Mouse (Mus musculus) spleen, adult 10 weeks (tissue): ENCODE measurements around the gene Gm19345. TPM values are rescaled to one million over a fixed set of nuclear protein-coding genes. Genes with fewer than 3 reads are reported as not detected.

Experiments used
- polyA plus RNA-seq: library from polyadenylated mRNA; stranded (reverse); fragments of 350-450 nt; fragmentation: Illumina TruSeq; extraction: RNeasy Lipid Tissue Mini Kit (QIAGEN cat#74804); gene quantifications from one replicate; pipeline ENCODE4 v1.2.3, GENCODE M21; 2015; ENCODE audit warnings: low replicate concordance; ENCODE audit not compliant: insufficient read depth

The Gm19345 gene
- not detected for polyA plus RNA-seq

GRCm38 (mm10) chr7:19851858-19852570, at the start of gene Gm19345:
Gene Gm19345, plus strand, starts transcription at chr7:19852003.

GRCm38 (mm10) chr7:19822604-19823058, 29.2 kb upstream of the Gm19345 start, which contains the start of gene Bcl3:
Gene Bcl3, minus strand, starts transcription at chr7:19822770.

GRCm38 (mm10) chr7:19861199-19861598, 9.4 kb downstream of the Gm19345 start, which contains the start of gene Ceacam16:
Gene Ceacam16, minus strand, starts transcription at chr7:19861299.

GRCm38 (mm10) chr7:19887849-19888248, 36.0 kb downstream of the Gm19345 start, which contains the start of gene Ceacam19:
Gene Ceacam19, minus strand, starts transcription at chr7:19887965.

Other genes starting within 250 kb of the Gm19345 start
- gene Clasrp, start 247.5 kb upstream of the Gm19345 start, polyA plus RNA-seq = 39.0 TPM
- gene Relb, start 222.6 kb upstream of the Gm19345 start, polyA plus RNA-seq = 33.2 TPM
- gene Clptm1, start 187.0 kb upstream of the Gm19345 start, polyA plus RNA-seq = 90.3 TPM
- gene Apoc2, start 174.1 kb upstream of the Gm19345 start, polyA plus RNA-seq = 2.6 TPM
- not detected for gene Gm44805, start 170.6 kb upstream of the Gm19345 start, polyA plus RNA-seq
- gene Apoc4, start 170.5 kb upstream of the Gm19345 start, polyA plus RNA-seq = not detected
- 27.6 TPM for gene Apoc1, start 159.3 kb upstream of the Gm19345 start, polyA plus RNA-seq
- 297 TPM for gene Apoe, start 152.8 kb upstream of the Gm19345 start, polyA plus RNA-seq
- 9.2 TPM for gene Tomm40, start 136.6 kb upstream of the Gm19345 start, polyA plus RNA-seq
- gene Nectin2, start 101.5 kb upstream of the Gm19345 start, polyA plus RNA-seq = 6.5 TPM
- gene Bcam, start 81.0 kb upstream of the Gm19345 start, polyA plus RNA-seq = 2.9 TPM
- gene Cblc, start 55.2 kb upstream of the Gm19345 start, polyA plus RNA-seq = 0.40 TPM
- 48.7 TPM for gene Bcl3, start 29.2 kb upstream of the Gm19345 start, polyA plus RNA-seq
- gene Ceacam16, start 9.3 kb downstream of the Gm19345 start, polyA plus RNA-seq = 1.2 TPM
- gene Ceacam19, start 36.0 kb downstream of the Gm19345 start, polyA plus RNA-seq = 0.32 TPM
- 22.2 TPM for gene Pvr, start 69.2 kb downstream of the Gm19345 start, polyA plus RNA-seq
- 1.6 TPM for gene Igsf23, start 98.8 kb downstream of the Gm19345 start, polyA plus RNA-seq
- not detected for gene Ceacam20, start 113.4 kb downstream of the Gm19345 start, polyA plus RNA-seq
- gene Nlrp9b, start 139.5 kb downstream of the Gm19345 start, polyA plus RNA-seq = not detected
- not detected for gene Vmn1r91, start 247.7 kb downstream of the Gm19345 start, polyA plus RNA-seq